Mouse (Mus musculus) adrenal gland, adult 18-20 months (tissue): ENCODE measurements around the gene Ip6k1. TPM values are rescaled to one million over a fixed set of nuclear protein-coding genes. Genes with fewer than 3 reads are reported as not detected.

Experiments used
- DNase-seq, 2 experiments: peaks; one replicate each; pipeline ENCODE4 v3.0.0; 2021 to 2022; ENCODE audit warnings: low spot score in 2 of 2
- long read RNA-seq, 2 experiments: library from polyadenylated mRNA; stranded (forward); transcript quantifications; one replicate each; pipeline ENCODE4 v2.0.0; 2021
- total RNA-seq, 2 experiments: library from RNA; stranded (reverse); gene quantifications; 1 replicate in 1 of 2; 2 replicates in 1 of 2; pipeline ENCODE4 v1.2.3; 2021

Ip6k1 gene
- total RNA-seq: 100 to 1,000 TPM; 112 to 126 TPM
- long read RNA-seq, experiment 1, full-length matches to known transcripts: 87 of 153 reads
- long read RNA-seq, experiment 1, partial matches to known transcripts: 11 of 153 reads
- long read RNA-seq, experiment 1, other reads (novel, unspliced or antisense): 55 of 153 reads
- long read RNA-seq, experiment 2, full-length matches to known transcripts: 97 of 235 reads
- long read RNA-seq, experiment 2, partial matches to known transcripts: 73 of 235 reads
- long read RNA-seq, experiment 2, other reads (novel, unspliced or antisense): 65 of 235 reads

DNA sequence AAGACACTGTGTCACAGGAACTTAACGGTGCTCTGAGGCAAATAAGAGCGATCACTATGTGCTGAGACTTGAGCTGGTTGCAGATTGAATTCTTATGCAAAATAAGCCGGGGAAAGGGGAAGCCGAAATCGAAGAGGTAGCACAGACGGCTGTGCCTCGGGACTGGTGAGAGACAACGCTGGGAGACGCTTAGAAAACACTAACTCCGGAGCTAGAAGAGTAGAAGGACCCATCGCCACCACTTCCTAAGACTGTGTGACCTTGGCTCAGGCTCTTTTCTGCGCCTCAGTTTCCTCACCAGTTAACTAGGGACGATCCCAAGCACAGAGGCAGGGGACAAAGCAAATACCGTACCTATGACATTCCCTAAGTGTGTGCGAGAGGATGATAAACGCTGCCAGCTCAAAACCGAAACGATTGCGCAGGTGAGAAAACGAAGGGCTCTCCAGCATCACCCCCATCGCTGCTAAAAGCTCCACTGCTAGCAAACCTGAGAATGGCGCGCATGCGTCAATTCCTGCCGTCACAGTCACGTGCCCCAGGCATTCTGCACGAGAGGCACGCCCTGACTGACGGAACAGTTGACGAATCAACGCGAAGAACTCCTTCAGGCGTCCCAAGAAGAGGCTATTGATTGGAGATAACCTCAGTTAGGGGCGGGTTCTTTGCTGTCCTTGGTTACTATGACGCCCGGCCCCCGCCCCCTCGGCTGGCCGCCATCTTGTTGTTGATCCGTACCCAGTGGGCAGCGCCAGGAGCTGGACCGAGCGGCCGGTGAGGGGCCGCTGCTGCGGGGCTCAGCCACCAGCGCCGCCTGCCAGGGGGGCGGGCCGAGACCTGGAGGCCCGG, at the start of gene Ip6k1:
Gene Ip6k1 (plus strand): TSS at position 580 of the 849 bp plus-strand sequence.
- DNase-seq: peak; percentile 98 to 99

DNA sequence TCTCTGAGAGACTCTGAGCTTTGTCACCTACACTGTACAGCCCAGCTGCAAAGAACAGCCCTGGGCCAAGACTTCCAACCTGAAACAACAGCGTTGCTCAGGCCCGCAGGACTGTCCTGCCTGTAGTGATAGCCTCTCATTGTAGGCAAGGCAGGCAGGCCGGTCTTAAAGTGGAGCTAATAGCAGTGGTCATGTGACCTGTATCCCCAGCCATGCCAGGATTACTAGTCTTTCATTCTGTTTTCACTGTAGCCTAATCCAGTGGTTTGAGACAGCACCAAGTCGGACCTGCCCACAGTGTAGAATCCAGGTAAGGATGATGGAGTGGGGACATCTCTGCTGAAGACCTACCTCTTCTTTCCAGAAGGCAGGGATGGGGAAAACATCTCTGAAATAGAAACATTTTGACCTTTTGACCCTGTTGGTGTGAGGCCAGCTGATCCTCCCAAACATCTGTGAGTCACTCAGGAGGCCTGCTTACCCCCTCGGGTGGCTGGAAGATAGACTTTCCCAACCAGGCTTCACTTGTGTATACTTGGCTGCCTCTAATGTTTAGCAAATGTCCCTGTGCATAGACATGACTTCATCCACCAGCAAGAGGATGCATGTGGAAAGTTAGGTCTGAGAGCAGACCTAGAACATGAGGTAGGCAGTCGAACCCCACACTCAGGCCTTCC, 46.5 kb upstream of the Ip6k1 start:
- DNase-seq: no peak

DNA sequence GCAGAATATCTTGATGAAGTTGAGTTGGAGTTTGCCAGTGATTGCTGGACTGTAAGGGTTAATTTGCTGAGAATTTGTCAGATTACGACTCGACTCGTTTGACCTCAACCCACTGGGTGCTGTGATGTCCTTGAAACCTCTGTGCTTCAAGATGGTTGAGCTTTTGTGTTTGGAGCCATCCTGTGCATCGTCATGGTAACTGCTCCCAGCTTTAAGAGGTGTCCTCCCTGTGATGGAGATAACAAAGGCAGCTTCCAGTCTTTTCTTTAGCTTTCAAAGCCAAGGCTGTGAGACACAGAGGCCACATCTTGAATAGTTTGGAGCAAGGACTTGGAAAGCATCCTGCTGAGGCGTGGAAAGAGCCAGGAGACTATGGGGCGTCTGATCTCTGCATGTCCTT, 45.2 kb upstream of the Ip6k1 start:
- no peak for DNase-seq

DNA sequence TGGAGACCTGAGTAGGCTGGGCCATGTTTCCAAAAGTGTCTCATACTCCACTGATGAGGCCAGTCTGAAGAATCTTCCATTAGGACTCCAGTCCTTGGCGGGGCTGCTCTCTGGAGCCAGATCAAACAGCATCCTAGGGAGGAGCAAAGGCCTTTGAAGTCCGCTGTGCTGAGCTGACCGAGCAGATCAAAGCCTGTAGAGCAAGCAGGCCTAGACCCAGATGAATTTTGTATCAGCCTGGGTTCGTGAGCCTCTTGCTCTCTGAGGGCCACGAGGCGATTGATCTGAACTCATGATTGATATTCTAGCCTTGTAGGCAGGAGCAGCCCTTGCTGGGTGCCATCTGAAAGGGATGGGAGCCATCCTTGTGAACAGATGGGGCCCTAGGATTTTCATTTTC, 42.4 kb upstream of the Ip6k1 start:
- no peak for DNase-seq

DNA sequence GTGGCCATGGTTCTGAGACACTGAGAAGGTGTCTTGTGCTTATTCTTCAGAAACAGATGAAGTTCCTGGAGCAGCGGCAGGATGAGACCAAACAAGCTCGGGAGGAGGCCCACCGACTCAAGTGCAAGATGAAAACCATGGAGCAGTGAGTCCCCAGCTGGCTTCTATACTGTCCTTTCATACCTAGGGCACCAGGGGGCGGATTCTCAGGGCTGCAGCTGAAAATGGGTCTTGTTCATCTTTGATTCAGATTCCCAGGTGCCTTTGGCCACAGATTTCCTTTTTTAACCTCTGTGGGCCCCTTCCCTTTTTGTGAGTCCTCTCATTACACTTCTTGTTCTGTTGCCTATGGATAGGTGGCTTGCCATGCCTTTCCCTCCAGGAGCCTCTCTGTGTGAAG, 41.4 kb upstream of the Ip6k1 start:
- DNase-seq: no peak

DNA sequence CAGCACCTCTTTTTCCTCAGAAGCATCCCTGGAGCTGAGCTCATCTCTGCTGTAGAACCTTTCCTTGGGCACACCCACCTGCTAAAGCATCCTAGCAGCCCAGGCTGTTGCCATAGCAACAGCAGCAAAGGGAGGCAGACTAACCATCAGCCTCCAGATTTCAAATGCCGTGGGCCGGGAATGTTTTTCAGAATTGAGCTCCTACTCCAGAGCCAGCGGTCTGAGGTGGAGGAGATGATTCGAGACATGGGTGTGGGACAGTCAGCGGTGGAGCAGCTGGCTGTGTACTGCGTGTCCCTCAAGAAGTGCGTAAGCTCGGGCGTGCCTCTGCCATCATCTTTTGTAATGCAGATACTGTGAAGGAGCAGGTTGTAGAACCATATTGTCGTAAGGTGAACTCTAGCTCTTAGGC, 40.9 kb upstream of the Ip6k1 start:
- DNase-seq: no peak

DNA sequence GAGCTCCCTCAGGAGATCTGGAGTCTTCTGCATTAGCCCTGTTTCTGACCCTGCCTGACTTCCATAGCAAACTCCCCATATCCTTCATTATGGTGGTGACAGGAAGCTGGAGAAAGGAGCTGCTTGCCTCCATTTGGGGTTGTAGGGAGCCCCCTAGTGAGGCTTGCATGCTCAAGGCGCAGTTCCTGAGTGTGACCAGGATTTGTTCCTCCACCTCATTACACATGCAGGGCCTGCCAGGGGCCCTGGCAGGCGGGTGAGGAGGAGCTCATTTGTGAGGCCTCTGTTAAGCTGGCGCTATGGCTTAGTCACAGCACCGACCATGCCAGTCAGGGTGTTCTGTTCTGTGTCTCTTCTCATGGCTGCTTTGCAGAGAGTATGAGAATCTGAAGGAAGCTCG, 40.4 kb upstream of the Ip6k1 start:
- no peak for DNase-seq

DNA sequence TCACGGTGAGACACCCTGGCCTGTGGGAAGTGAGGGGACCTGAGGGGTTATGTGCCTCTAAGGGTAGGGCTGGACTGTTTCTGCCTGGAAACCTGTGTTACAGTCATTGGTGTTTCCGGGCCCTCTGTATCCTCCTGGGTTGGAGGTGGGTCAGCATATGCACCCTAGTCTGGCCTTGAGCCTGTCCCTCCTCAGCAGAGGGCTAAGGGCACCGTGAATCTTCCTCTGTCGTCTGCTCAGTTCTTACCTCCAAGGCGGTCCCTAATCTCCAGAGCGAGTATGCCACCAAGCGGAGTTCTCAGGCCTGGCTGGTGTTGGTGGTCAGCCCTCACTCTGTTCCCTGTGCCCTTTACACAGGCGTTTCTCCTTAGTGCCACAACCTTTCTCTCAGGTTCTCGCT, 39.4 kb upstream of the Ip6k1 start:
- DNase-seq: no peak

DNA sequence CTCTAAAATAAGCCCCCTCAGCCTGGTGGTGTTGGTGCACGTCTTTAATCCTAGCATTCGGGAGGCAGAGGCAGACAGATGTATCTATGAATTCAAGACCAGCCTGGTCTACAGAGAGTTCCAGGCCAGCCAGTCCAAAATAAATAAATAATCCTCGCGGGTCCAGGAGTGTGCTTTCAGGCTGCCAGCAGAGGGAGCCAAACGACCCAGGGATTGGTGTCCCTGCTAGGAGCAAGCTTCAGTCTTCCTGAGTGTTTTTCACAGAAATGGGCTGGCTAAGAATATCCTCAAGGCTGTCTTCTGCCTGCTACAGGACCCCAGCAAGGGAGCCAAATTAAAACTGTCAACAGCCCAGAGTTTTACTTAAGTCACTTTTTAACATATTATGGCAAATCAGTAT, 38.6 kb upstream of the Ip6k1 start:
- peak; percentile 69 to 73 for DNase-seq

DNA sequence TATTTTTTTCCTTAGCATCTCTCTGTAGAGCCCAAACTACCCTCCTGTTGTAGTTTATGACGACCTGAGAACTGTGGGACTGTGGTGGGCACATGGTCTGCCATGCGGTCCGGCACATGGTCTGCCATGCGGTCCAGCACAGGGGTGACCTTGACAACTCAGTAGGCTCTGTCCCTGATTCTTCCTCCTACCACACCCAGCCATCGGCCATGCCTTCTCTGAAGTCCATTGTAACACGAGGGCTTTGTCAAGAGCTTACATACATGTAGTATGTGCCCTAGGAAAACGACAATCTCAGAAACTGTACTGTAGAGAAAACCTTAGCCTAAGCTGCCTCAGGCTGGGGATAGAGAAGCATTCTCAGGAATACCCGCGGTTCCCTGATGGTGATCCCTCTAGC, 37.6 kb upstream of the Ip6k1 start:
- DNase-seq: no peak

DNA sequence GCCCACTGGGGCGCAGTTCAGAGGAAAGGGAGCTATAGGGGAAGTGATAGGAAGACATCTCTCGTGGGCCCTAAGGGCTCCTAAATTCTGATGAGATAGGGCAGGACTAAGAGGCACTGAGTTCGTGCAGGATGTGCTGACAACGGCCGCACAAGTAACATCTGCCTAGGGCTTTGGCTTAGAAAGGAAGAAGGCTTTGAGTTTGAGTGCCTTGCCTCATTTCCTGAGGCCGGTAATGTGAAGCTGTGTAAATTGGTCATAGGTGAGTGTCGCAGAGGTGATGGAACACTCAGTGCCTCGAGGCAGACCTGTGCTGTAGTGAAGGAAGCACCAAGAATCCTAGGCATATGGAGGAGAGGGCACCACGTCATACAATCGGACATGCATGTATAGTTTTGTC, 35.6 kb upstream of the Ip6k1 start:
- no peak for DNase-seq

DNA sequence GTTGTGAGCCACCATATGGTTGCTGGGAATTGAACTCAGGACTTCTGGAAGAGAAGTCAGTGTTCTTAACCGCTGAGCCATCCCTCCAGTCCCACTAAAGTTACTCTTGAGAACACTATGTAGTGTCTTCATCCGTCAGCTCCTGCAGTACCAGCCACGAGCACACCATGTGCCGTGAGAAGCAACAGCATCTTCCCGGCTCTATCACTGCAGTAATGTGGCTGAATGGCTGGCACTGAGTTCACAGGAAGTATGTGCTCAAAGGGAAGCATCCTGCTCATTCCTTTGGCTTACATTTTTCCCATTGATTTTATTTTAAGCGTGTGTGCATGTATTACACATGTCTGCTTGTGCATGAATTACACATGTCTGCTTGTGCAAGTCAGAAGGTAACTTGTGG, 34.9 kb upstream of the Ip6k1 start:
- no peak for DNase-seq

DNA sequence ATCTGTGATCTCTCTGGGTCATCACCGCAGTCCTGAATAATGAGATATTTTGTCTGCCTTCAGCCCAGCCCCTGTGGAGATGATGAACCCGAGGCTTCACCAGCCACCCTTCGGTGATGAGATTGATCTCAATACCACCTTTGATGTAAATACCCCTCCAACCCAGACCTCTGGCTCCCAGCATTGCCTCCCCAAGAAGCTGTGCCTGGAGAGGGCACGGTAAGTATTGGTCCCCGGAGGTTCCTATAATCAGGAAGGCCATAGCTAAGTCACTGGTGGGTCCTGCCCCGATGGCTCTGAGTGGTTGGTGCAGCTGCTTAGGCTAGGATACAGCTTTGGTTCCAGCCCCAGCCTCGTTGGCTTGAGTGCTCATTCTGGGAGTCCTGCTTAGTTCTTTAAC, 33.8 kb upstream of the Ip6k1 start:
- DNase-seq: no peak

DNA sequence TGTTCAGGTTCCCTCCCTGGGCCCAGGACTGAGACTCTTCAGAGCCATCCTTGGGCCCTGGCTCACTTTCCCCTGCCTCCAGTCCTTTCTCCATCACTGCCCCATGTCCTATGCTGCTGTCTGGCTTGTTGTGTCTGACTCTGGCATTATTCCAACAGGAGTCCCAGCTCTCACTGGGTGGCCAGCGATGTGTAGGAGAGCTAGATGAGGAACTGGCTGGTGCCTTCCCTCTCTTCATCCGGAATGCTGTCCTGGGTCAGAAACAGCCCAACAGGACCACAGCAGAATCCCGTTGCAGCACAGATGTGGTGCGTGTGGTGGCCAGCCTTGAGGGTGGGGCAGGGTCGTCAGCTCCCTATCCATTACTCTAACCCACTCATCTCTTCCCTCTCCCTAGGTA, 32.0 kb upstream of the Ip6k1 start:
- no peak for DNase-seq

DNA sequence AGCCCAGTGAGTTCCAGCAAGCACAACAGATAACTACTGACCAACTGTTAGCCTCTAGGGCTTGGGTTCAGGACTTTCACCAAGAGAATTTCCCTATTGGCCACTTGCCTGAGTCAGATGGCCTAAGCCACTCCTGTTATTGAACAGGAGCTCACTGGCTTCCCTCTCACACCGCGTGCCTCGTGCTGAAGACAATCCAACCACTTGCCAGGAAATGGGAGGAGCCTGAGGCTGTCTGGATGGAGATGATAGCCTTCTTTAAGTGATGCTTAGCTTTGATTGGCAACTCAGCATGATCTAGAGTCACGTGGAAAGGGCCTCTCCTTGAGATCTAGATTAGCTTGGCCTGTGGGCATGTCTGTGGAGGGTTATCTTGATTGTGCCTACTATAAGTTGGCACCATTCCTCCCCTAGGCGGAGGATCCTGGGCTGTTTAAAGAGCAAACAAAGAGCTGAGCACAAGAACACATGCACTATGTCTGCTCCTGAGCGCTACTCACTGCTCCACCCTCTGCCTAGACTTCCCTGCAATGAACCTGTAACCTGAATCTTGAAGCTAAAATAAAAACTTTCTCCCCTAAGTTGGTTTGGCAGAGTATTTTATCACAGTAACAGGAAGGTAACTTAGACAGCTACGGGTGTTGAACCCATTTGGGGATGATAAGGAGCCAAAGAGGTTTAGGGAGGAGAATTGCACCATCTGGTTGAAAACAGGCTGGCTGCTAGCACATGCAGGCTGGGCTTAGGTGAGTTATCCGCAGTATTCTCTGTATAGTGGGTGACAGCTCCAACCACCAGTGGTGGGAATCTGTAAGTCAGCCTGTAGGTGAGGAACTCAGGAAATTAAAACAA, 30.4 kb upstream of the Ip6k1 start:
- DNase-seq: no peak

DNA sequence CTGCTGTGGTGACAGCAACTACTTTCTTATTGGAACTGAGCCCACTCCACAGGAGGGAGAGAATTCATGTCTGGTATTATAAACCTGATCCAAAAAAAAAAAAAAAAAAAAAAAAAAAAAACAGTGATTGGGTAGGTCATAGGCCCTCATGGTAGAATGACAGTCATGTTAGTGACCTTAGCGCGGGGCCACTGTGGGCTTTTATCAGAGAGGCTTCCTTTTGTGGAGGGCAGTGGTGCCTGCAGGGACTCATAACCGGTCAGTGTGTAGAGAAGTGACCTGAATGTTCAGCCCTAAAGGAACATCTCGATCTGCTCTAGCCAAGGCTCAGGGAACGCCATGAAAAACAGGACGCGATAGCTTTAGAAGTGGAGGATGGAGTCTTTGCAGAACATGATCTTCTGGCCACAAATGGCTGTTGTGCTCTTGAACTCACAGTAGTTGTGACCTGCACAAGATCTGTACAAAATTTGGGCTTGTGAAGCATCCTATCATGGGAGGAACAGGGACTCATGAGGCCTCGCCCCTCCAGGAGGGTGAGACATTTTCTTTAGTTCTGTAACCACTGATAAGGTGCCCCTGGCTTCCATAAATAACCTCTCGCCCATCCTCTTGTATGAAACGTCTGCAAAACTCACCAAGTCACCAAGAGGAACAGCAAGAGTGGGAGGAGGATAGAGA, 27.7 kb upstream of the Ip6k1 start:
- DNase-seq: no peak

DNA sequence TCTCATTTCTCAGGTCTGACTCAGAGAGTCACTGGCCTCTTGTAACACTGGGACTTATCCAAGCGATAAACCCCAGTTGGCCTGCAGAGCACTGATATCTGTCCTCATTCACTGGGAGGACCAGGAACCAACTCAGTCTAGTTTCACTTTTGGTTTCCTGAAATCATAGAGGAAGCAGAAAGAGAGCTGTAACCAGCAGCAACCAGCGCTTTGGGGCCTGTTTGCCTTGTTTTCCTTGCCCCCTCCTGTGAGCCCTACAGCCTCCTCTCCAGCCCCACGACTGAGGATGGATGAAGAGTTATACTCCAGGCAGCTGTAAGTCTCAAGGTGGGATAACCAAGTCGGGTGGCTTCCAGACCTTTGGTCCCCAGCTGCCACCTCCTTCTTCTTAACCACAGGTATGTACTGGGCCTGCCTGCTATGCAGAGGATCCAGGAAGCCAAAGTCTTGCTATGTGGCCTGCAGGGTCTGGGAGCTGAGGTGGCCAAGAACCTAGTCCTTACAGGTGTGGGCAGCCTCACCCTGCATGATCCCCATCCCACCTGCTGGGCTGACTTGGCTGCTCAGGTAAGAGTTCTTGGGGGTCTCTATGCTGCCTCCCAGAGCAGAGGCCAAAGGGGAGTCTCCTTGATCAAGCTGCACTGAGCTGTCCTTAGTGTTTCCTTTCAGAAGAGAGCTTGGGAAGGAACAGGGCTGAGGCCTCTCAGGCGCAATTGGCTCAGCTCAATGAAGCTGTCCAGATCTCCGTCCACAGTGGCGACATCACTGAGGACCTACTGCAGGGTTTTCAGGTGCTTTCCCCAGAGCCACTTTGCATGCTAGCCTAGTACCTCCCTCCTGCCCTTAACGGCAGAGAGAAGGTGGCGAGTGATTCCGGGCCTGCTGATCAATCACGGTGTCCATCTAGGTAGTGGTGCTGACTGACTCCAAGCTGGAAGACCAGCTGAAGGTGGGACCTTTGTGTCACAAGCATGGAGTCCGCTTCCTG, 26.6 kb upstream of the Ip6k1 start, which contains the start of gene Uba7:
Gene Uba7 (plus strand): TSS at position 107 of the 988 bp plus-strand sequence.
- DNase-seq: no peak

DNA sequence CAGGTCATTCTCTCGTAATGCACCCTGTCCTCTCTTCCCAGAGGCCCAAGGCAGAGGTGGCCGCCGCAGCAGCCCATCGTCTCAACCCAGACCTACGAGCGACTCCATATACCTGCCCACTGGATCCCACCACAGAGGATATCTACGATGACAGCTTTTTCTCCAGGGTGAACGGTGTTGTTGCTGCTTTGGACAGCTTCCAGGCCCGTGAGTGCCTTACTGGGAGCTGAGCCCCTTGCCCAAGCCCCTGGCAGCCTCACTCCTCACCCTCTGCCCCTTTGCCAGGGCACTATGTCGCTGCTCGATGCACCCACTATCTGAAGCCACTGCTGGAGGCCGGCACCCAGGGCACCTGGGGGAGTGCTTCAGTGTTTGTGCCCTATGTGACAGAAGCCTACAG, 23.5 kb upstream of the Ip6k1 start:
- DNase-seq: no peak
